Mouse (Mus musculus): Measurements from ENCODE around the gene Enthd1. TPM values are rescaled to one million over a fixed set of nuclear protein-coding genes. Genes with fewer than 3 reads are reported as not detected.
"Not testable (repeated sequence)": the region's sequence is repeated elsewhere in the genome, so short reads cannot be mapped to it uniquely, and the experiment has no call there.

Gene Enthd1
- polyA plus RNA-seq, 1 experiment from 2014 or later, result not detected

- no peak overlapping the region for H3K4me3 ChIP-seq (ENCODE audit: low read length)
- H3K9me3 ChIP-seq (ENCODE audit: low read length), result no peaks in the 10 kb centered on the region
- H3K4me2 ChIP-seq (replicated peaks; ENCODE audit: low read depth, low read length), result no peak overlapping the region
- H3K27me3 ChIP-seq (ENCODE audit: insufficient read depth, low read length), result no peaks in the 10 kb centered on the region
- WGBS, result 43% methylated on average over 20 of the region's 20 CpGs
- H3K9ac ChIP-seq (replicated peaks; ENCODE audit: low read length), result no peak overlapping the region
- H3K27ac ChIP-seq (ENCODE audit: low read length), result no peak overlapping the region
- no peaks in the 10 kb centered on the region for H3K36me3 ChIP-seq (ENCODE audit: insufficient read depth, low read length)
- ATAC-seq (ENCODE audit: low FRiP score, low TSS enrichment), result no peak
- H3K4me1 ChIP-seq (ENCODE audit: insufficient read depth, low read length), result no peaks in the 10 kb centered on the region
Measured at GRCm38 (mm10) chr15:80529955-80530869, 34.7 kb downstream of the Enthd1 start.

- H3K4me1 ChIP-seq (ENCODE audit: insufficient read depth, low read length), result peaks cover 8% of the 10 kb centered on the region
- no peak overlapping the region for H3K9ac ChIP-seq (replicated peaks; ENCODE audit: low read length)
- 31% methylated on average over 9 of the region's 10 CpGs for WGBS
- no peaks in the 10 kb centered on the region for H3K27me3 ChIP-seq (ENCODE audit: insufficient read depth, low read length)
- no peak overlapping the region for H3K27ac ChIP-seq (ENCODE audit: low read length)
- no peaks in the 10 kb centered on the region for H3K9me3 ChIP-seq (ENCODE audit: low read length)
- no peak overlapping the region for H3K4me2 ChIP-seq (replicated peaks; ENCODE audit: low read depth, low read length)
- no peak for ATAC-seq (ENCODE audit: low FRiP score, low TSS enrichment)
- no peaks in the 10 kb centered on the region for H3K36me3 ChIP-seq (ENCODE audit: insufficient read depth, low read length)
- no peak overlapping the region for H3K4me3 ChIP-seq (ENCODE audit: low read length)
Measured at GRCm38 (mm10) chr15:80521661-80522388, 43.1 kb downstream of the Enthd1 start.

- Histone ChIP-seq H3K27ac (ENCODE audit: low read length) (no peak overlapping the region), H3K36me3 (ENCODE audit: insufficient read depth, low read length) (no peaks in the 10 kb centered on the region), H3K4me1 (ENCODE audit: insufficient read depth, low read length) (peaks cover 8% of the 10 kb centered on the region), H3K9me3 (ENCODE audit: low read length) (no peaks in the 10 kb centered on the region), H3K9ac (replicated peaks; ENCODE audit: low read length) (no peak overlapping the region), H3K27me3 (ENCODE audit: insufficient read depth, low read length) (no peaks in the 10 kb centered on the region), H3K4me2 (replicated peaks; ENCODE audit: low read depth, low read length) (no peak overlapping the region), H3K4me3 (ENCODE audit: low read length) (no peak overlapping the region)
- no peak for ATAC-seq (ENCODE audit: low FRiP score, low TSS enrichment)
- WGBS, result 81% methylated on average over 5 of the region's 5 CpGs
Measured at GRCm38 (mm10) chr15:80519931-80520330, 45.0 kb downstream of the Enthd1 start.

- H3K27ac ChIP-seq (ENCODE audit: low read length), result no peak overlapping the region
- ATAC-seq (ENCODE audit: low FRiP score, low TSS enrichment), result no peak
- H3K9me3 ChIP-seq (ENCODE audit: low read length), result no peaks in the 10 kb centered on the region
- no peak overlapping the region for H3K4me3 ChIP-seq (ENCODE audit: low read length)
- WGBS, result 80% methylated on average over 12 of the region's 12 CpGs
- H3K4me2 ChIP-seq (replicated peaks; ENCODE audit: low read depth, low read length), result no peak overlapping the region
- peaks cover 8% of the 10 kb centered on the region for H3K4me1 ChIP-seq (ENCODE audit: insufficient read depth, low read length)
- 0 out of 2 replicates have a peak overlapping the region, but pooled peaks have one; percentile 3 for H3K9ac ChIP-seq (replicated peaks; ENCODE audit: low read length)
- H3K36me3 ChIP-seq (ENCODE audit: insufficient read depth, low read length), result no peaks in the 10 kb centered on the region
- no peaks in the 10 kb centered on the region for H3K27me3 ChIP-seq (ENCODE audit: insufficient read depth, low read length)
Measured at GRCm38 (mm10) chr15:80518567-80519223, 46.3 kb downstream of the Enthd1 start.

- Histone ChIP-seq H3K4me1 (ENCODE audit: insufficient read depth, low read length) (peaks cover 8% of the 10 kb centered on the region), H3K9ac (replicated peaks; ENCODE audit: low read length) (0 out of 2 replicates have a peak overlapping the region, but pooled peaks have one; percentile 3), H3K9me3 (ENCODE audit: low read length) (no peaks in the 10 kb centered on the region), H3K27me3 (ENCODE audit: insufficient read depth, low read length) (no peaks in the 10 kb centered on the region), H3K36me3 (ENCODE audit: insufficient read depth, low read length) (no peaks in the 10 kb centered on the region), H3K4me2 (replicated peaks; ENCODE audit: low read depth, low read length) (no peak overlapping the region), H3K27ac (ENCODE audit: low read length) (no peak overlapping the region), H3K4me3 (ENCODE audit: low read length) (no peak overlapping the region)
- WGBS, result 11% methylated on average over 9 of the region's 9 CpGs
- ATAC-seq (ENCODE audit: low FRiP score, low TSS enrichment), result no peak
Measured at GRCm38 (mm10) chr15:80517996-80518395, 47.0 kb downstream of the Enthd1 start.

GRCm38 (mm10) chr15:80516525-80516924 is 48.4 kb downstream of the Enthd1 start:
- WGBS, result 87% methylated on average over 3 of the region's 3 CpGs
- Histone ChIP-seq H3K9me3 (ENCODE audit: low read length) (no peaks in the 10 kb centered on the region), H3K27ac (ENCODE audit: low read length) (no peak overlapping the region), H3K4me2 (replicated peaks; ENCODE audit: low read depth, low read length) (no peak overlapping the region), H3K36me3 (ENCODE audit: insufficient read depth, low read length) (no peaks in the 10 kb centered on the region), H3K4me3 (ENCODE audit: low read length) (no peak overlapping the region), H3K4me1 (ENCODE audit: insufficient read depth, low read length) (peaks cover 8% of the 10 kb centered on the region), H3K9ac (replicated peaks; ENCODE audit: low read length) (no peak overlapping the region), H3K27me3 (ENCODE audit: insufficient read depth, low read length) (0 out of 2 replicates have a peak, but pooled peaks cover 3% of the 10 kb centered on the region)
- no peak for ATAC-seq (ENCODE audit: low FRiP score, low TSS enrichment)

GRCm38 (mm10) chr15:80505086-80505485 is 59.9 kb downstream of the Enthd1 start:
- Histone ChIP-seq H3K27me3 (ENCODE audit: insufficient read depth, low read length) (no peaks in the 10 kb centered on the region), H3K4me2 (replicated peaks; ENCODE audit: low read depth, low read length) (no peak overlapping the region), H3K9ac (replicated peaks; ENCODE audit: low read length) (no peak overlapping the region), H3K9me3 (ENCODE audit: low read length) (no peaks in the 10 kb centered on the region), H3K4me1 (ENCODE audit: insufficient read depth, low read length) (no peaks in the 10 kb centered on the region), H3K4me3 (ENCODE audit: low read length) (no peak overlapping the region), H3K27ac (ENCODE audit: low read length) (no peak overlapping the region), H3K36me3 (ENCODE audit: insufficient read depth, low read length) (no peaks in the 10 kb centered on the region)
- WGBS, result 44% methylated on average over 4 of the region's 4 CpGs
- ATAC-seq (ENCODE audit: low FRiP score, low TSS enrichment), result no peak

- not testable (repeated sequence) for H3K4me3 ChIP-seq (ENCODE audit: low read length); H3K9me3 ChIP-seq (ENCODE audit: low read length); H3K27ac ChIP-seq (ENCODE audit: low read length); ATAC-seq (ENCODE audit: low FRiP score, low TSS enrichment); H3K4me1 ChIP-seq (ENCODE audit: insufficient read depth, low read length); H3K36me3 ChIP-seq (ENCODE audit: insufficient read depth, low read length); H3K4me2 ChIP-seq (replicated peaks; ENCODE audit: low read depth, low read length); H3K27me3 ChIP-seq (ENCODE audit: insufficient read depth, low read length); H3K9ac ChIP-seq (replicated peaks; ENCODE audit: low read length)
- WGBS, result 86% methylated on average over 4 of the region's 4 CpGs
Measured at GRCm38 (mm10) chr15:80503155-80503554, 61.8 kb downstream of the Enthd1 start.

GRCm38 (mm10) chr15:80502741-80503140 is 62.2 kb downstream of the Enthd1 start:
- H3K4me3 ChIP-seq (ENCODE audit: low read length), result no peak overlapping the region
- H3K9me3 ChIP-seq (ENCODE audit: low read length), result no peaks in the 10 kb centered on the region
- WGBS, result 87% methylated on average over 2 of the region's 2 CpGs
- no peak overlapping the region for H3K9ac ChIP-seq (replicated peaks; ENCODE audit: low read length)
- H3K27ac ChIP-seq (ENCODE audit: low read length), result no peak overlapping the region
- H3K4me1 ChIP-seq (ENCODE audit: insufficient read depth, low read length), result no peaks in the 10 kb centered on the region
- H3K4me2 ChIP-seq (replicated peaks; ENCODE audit: low read depth, low read length), result no peak overlapping the region
- no peak for ATAC-seq (ENCODE audit: low FRiP score, low TSS enrichment)
- H3K36me3 ChIP-seq (ENCODE audit: insufficient read depth, low read length), result no peaks in the 10 kb centered on the region
- H3K27me3 ChIP-seq (ENCODE audit: insufficient read depth, low read length), result no peaks in the 10 kb centered on the region
